Mouse (Mus musculus): Measurements from ENCODE around the gene Copa. TPM values are rescaled to one million over a fixed set of nuclear protein-coding genes. Genes with fewer than 3 reads are reported as not detected.

The Copa gene
- polyA plus RNA-seq, 1 experiment from 2014 or later, result 143 TPM

DNA sequence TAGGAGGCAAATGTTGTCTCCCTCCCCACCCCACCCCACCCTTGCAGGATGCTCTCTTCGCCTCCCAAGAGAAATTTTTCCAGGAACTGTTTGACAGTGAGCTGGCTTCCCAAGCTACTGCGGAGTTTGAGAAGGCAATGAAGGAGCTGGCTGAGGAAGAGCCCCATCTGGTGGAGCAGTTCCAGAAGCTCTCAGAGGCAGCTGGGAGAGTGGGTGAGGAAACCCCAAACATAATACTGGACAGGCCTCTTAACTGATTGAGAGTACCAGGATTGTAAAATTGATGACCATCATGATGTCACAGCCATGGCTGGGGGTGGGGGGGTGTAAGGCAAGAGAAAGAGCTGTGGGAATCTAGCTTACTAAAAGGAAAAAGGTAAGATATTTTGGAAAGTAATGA is 46.8 kb downstream of the Copa start:
- peaks cover 10% of the 10 kb centered on the region; the same call in 1 of the 2 replicates for H3K4me1 ChIP-seq (replicated peaks; ENCODE audit: insufficient read depth, low read length)
- H3K36me3 ChIP-seq (ENCODE audit: insufficient read depth, low read length), result peaks cover 43% of the 10 kb centered on the region
- H3K4me3 ChIP-seq (replicated peaks; ENCODE audit: low read depth, low read length), result no peak overlapping the region
- H3K27ac ChIP-seq, result no peak overlapping the region
- ATAC-seq (replicated peaks; ENCODE audit: low FRiP score, low read depth) (no peak), DNase-seq (ENCODE audit: low spot score) (peak; percentile 57)
- no peaks in the 10 kb centered on the region for H3K9me3 ChIP-seq (replicated peaks; ENCODE audit: low read length)
- TF ChIP-seq CTCF (IDR thresholded peaks at IDR 0.05; ENCODE audit: low read depth), result peak; percentile 56
- no peak overlapping the region for H3K4me2 ChIP-seq (ENCODE audit: low read length)
- no peak overlapping the region for H3K9ac ChIP-seq (ENCODE audit: low read depth, low read length)
- WGBS, result 69% methylated on average over 2 of the region's 2 CpGs
- no peaks in the 10 kb centered on the region for H3K27me3 ChIP-seq (ENCODE audit: insufficient read depth, low read length)

DNA sequence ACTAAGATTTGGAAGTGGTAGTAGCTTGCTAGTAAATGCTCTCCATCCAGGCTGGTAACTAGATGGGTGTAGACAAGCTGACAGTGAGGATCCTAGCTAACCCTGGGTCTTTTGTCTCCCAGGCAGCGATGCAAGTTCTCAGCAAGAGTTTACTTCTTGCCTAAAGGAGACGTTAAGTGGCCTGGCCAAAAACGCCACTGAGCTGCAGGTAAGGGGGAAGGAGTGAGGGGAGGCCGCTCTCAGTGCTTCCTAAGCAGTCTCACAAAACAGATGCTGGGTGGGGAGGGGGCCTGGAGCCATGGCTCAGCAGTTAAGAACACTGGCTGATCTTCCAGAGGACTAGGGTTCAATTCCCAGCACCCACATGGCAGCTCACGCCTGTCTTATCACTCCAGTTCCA is 47.5 kb downstream of the Copa start:
- Histone ChIP-seq H3K27me3 (ENCODE audit: insufficient read depth, low read length) (no peaks in the 10 kb centered on the region), H3K27ac (no peak overlapping the region), H3K9me3 (replicated peaks; ENCODE audit: low read length) (no peaks in the 10 kb centered on the region), H3K9ac (ENCODE audit: low read depth, low read length) (no peak overlapping the region), H3K36me3 (ENCODE audit: insufficient read depth, low read length) (peaks cover 49% of the 10 kb centered on the region), H3K4me1 (replicated peaks; ENCODE audit: insufficient read depth, low read length) (peaks cover 10% of the 10 kb centered on the region; the same call in 1 of the 2 replicates), H3K4me2 (ENCODE audit: low read length) (no peak overlapping the region), H3K4me3 (replicated peaks; ENCODE audit: low read depth, low read length) (no peak overlapping the region)
- DNase-seq (ENCODE audit: low spot score) (no peak), ATAC-seq (replicated peaks; ENCODE audit: low FRiP score, low read depth) (no peak)
- 91% methylated on average over 5 of the region's 5 CpGs for WGBS
- TF ChIP-seq CTCF (IDR thresholded peaks at IDR 0.05; ENCODE audit: low read depth), result no peak

DNA sequence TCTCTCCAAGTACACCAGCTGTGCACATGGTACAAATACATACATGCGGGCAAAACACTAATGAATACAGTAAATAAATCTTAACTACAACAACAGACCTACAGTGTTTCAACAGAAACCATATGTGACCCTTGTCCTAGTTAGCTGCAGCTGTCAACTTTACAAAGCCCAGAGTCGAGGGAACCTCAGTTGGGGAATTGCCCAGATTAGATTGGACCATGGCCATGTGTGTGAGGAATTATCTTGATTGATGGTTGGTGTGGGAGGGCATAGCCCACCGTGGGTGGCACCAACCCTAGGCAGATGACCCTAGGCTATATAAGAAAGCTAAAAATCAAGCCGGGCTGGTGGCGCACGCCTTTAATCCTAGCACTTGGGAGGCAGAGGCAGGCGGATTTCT is 50.0 kb downstream of the Copa start:
- Histone ChIP-seq H3K27me3 (ENCODE audit: insufficient read depth, low read length) (no peaks in the 10 kb centered on the region), H3K4me2 (ENCODE audit: low read length) (no peak overlapping the region), H3K4me1 (replicated peaks; ENCODE audit: insufficient read depth, low read length) (peaks cover 5% of the 10 kb centered on the region; the same call in 1 of the 2 replicates), H3K4me3 (replicated peaks; ENCODE audit: low read depth, low read length) (no peak overlapping the region), H3K9me3 (replicated peaks; ENCODE audit: low read length) (no peaks in the 10 kb centered on the region), H3K36me3 (ENCODE audit: insufficient read depth, low read length) (peaks cover 52% of the 10 kb centered on the region), H3K27ac (no peak overlapping the region), H3K9ac (ENCODE audit: low read depth, low read length) (no peak overlapping the region)
- WGBS, result 86% methylated on average over 7 of the region's 7 CpGs
- no peak for ATAC-seq (replicated peaks; ENCODE audit: low FRiP score, low read depth)
- no peak for DNase-seq (ENCODE audit: low spot score)
- TF ChIP-seq CTCF (IDR thresholded peaks at IDR 0.05; ENCODE audit: low read depth), result no peak

DNA sequence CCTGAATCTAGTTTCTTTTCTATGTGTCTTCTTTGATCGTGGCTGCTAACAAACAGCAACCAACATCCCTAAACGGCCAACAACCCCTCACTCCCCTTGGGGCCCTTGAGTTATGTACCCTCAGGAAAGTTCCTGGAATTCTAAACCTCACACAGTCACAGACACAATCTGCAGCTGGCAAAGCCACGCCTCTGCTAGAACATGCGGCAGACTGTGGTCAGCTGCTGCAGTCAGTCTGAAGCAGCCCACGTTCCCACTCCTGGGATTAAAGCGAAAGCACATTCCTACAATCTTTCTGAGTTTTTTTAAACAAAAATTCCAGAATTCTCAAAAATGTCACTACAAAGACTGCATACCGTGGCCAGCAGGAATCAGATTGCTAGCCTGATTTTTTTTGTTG is 51.2 kb downstream of the Copa start:
- ATAC-seq (replicated peaks; ENCODE audit: low FRiP score, low read depth) (no peak), DNase-seq (ENCODE audit: low spot score) (peak; percentile 46)
- Histone ChIP-seq H3K27me3 (ENCODE audit: insufficient read depth, low read length) (no peaks in the 10 kb centered on the region), H3K36me3 (ENCODE audit: insufficient read depth, low read length) (peaks cover 52% of the 10 kb centered on the region), H3K9ac (ENCODE audit: low read depth, low read length) (no peak overlapping the region), H3K4me1 (replicated peaks; ENCODE audit: insufficient read depth, low read length) (no peaks in the 10 kb centered on the region), H3K27ac (no peak overlapping the region), H3K9me3 (replicated peaks; ENCODE audit: low read length) (no peaks in the 10 kb centered on the region), H3K4me3 (replicated peaks; ENCODE audit: low read depth, low read length) (no peak overlapping the region), H3K4me2 (ENCODE audit: low read length) (no peak overlapping the region)
- TF ChIP-seq CTCF (IDR thresholded peaks at IDR 0.05; ENCODE audit: low read depth), result no peak
- WGBS, result 77% methylated on average over 7 of the region's 7 CpGs

DNA sequence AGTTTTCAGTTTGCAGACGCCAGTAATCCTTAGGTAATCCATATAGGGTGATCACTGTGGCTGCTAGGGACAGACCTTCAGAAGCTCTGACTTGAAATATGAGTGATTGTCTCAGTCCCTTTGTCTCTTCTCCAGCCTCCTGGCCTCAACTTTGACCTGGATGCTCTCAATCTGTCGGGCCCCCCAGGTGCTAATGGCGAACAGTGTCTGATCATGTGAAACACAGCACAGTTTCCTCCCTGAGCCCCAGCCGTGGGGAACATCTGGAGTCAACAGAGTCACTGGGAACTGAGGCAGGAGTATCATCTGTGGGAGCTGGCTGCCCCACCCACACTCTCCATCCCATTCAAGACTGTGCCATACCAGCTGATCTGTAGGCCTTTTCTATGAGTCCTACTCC is 51.7 kb downstream of the Copa start:
- WGBS, result 75% methylated on average over 4 of the region's 4 CpGs
- H3K9me3 ChIP-seq (replicated peaks; ENCODE audit: low read length), result no peaks in the 10 kb centered on the region
- no peak overlapping the region for H3K4me2 ChIP-seq (ENCODE audit: low read length)
- H3K4me3 ChIP-seq (replicated peaks; ENCODE audit: low read depth, low read length), result no peak overlapping the region
- no peak overlapping the region for H3K27ac ChIP-seq
- H3K4me1 ChIP-seq (replicated peaks; ENCODE audit: insufficient read depth, low read length), result no peaks in the 10 kb centered on the region
- no peak for TF ChIP-seq CTCF (IDR thresholded peaks at IDR 0.05; ENCODE audit: low read depth)
- ATAC-seq (replicated peaks; ENCODE audit: low FRiP score, low read depth), result no peak
- no peak for DNase-seq (ENCODE audit: low spot score)
- H3K9ac ChIP-seq (ENCODE audit: low read depth, low read length), result no peak overlapping the region
- H3K27me3 ChIP-seq (ENCODE audit: insufficient read depth, low read length), result no peaks in the 10 kb centered on the region
- peaks cover 47% of the 10 kb centered on the region for H3K36me3 ChIP-seq (ENCODE audit: insufficient read depth, low read length)

DNA sequence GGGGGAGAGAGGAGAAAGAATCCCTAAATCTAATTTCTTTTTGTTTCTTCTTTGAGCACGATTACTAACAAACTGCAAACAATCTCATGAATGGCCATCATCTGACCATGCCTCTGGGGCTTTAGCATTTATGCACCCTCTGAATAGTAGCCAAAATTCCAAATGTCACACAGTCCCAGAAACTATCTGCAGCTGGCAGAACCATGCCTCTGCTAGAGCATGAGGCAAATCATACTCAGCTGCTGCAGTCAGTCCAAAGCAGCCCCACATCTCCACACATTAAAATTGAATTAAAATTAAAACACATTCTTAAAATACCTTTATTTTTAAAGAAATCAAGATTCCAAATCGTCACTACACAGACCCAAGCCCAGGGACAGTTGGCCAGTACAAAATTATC is 57.8 kb downstream of the Copa start:
- ATAC-seq (replicated peaks; ENCODE audit: low FRiP score, low read depth) (no peak), DNase-seq (ENCODE audit: low spot score) (no peak)
- 84% methylated on average over 2 of the region's 2 CpGs for WGBS
- Histone ChIP-seq H3K27ac (no peak overlapping the region), H3K9ac (ENCODE audit: low read depth, low read length) (no peak overlapping the region), H3K27me3 (ENCODE audit: insufficient read depth, low read length) (no peaks in the 10 kb centered on the region), H3K36me3 (ENCODE audit: insufficient read depth, low read length) (no peaks in the 10 kb centered on the region), H3K9me3 (replicated peaks; ENCODE audit: low read length) (no peaks in the 10 kb centered on the region), H3K4me2 (ENCODE audit: low read length) (no peak overlapping the region), H3K4me1 (replicated peaks; ENCODE audit: insufficient read depth, low read length) (no peaks in the 10 kb centered on the region), H3K4me3 (replicated peaks; ENCODE audit: low read depth, low read length) (no peak overlapping the region)
- TF ChIP-seq CTCF (IDR thresholded peaks at IDR 0.05; ENCODE audit: low read depth), result no peak

DNA sequence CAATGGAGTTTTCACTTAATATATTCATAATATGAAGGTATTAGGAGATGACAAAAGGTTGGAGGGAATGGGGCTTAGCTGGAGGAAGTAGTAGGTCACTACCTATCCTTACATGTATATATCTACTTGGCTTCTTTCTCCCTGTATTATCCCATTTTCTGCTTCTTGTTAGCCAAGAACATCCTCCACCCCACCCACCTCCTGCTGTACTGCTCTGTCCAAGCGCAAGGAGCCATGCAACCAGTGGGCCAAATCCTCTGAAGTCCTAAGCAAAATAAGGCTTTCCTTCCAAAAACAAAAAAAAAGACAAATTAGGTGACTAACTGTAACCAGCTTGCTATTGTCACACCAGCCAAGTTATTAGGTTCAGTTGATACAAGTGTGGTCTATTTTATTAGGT is 58.5 kb downstream of the Copa start:
- no peaks in the 10 kb centered on the region for H3K27me3 ChIP-seq (ENCODE audit: insufficient read depth, low read length)
- no peaks in the 10 kb centered on the region for H3K4me1 ChIP-seq (replicated peaks; ENCODE audit: insufficient read depth, low read length)
- H3K27ac ChIP-seq, result no peak overlapping the region
- no peak for ATAC-seq (replicated peaks; ENCODE audit: low FRiP score, low read depth)
- H3K9me3 ChIP-seq (replicated peaks; ENCODE audit: low read length), result no peaks in the 10 kb centered on the region
- no peak overlapping the region for H3K9ac ChIP-seq (ENCODE audit: low read depth, low read length)
- no peak overlapping the region for H3K4me2 ChIP-seq (ENCODE audit: low read length)
- no peak for DNase-seq (ENCODE audit: low spot score)
- no peak overlapping the region for H3K4me3 ChIP-seq (replicated peaks; ENCODE audit: low read depth, low read length)
- no peaks in the 10 kb centered on the region for H3K36me3 ChIP-seq (ENCODE audit: insufficient read depth, low read length)
- TF ChIP-seq CTCF (IDR thresholded peaks at IDR 0.05; ENCODE audit: low read depth), result no peak
- WGBS, result 91% methylated on average over 1 of the region's 1 CpGs

Data from kidney, postnatal 0 days (tissue).